Mouse (Mus musculus) liver, postnatal 0 days (tissue): ENCODE data around the gene Cars2. TPM values are rescaled to one million over a fixed set of nuclear protein-coding genes. Genes with fewer than 3 reads are reported as not detected.
A peak's percentile ranks its signal among the peaks of the same experiment; 100 is the strongest.
"Not testable (repeated sequence)": the region's sequence is repeated elsewhere in the genome, so short reads cannot be mapped to it uniquely, and the experiment has no call there.

Experiments used
- ATAC-seq: fragments of 200-750 bp; cut with Nextera tagmentation; 2 replicates; pipeline ENCODE4 v1.8.0; 2017; ENCODE audit warnings: mild to moderate bottlenecking, moderate library complexity
- DNase-seq: peaks from one replicate; pipeline ENCODE4 v3.0.0-alpha.2; 2016
- H3K27ac ChIP-seq: fragments of 300-500 bp; sonication (generic); 2 replicates; pipeline ENCODE4 v1.5.1; 2014; ENCODE audit warnings: antibody characterized with exemption, moderate library complexity, mild to moderate bottlenecking, low read depth
- H3K27me3 ChIP-seq: fragments of 300-500 bp; sonication (generic); 2 replicates; pipeline ENCODE4 v1.6.1; 2014; ENCODE audit warnings: low read length, control low read depth, mixed read lengths; ENCODE audit not compliant: insufficient read depth
- H3K36me3 ChIP-seq: fragments of 300-500 bp; sonication (generic); replicated peaks from 2 replicates; pipeline ENCODE4 v1.6.1; 2014; ENCODE audit warnings: mild to moderate bottlenecking, control low read depth, low read length, moderate library complexity, mixed read lengths; ENCODE audit not compliant: insufficient read depth
- H3K4me1 ChIP-seq: fragments of 300-500 bp; sonication (generic); 2 replicates; pipeline ENCODE4 v1.6.1; 2014; ENCODE audit warnings: antibody characterized with exemption, mild to moderate bottlenecking, control low read depth; ENCODE audit not compliant: insufficient read depth
- H3K4me2 ChIP-seq: fragments of 300-500 bp; sonication (generic); 2 replicates; pipeline ENCODE4 v1.6.1; 2014; ENCODE audit warnings: low read depth, mild to moderate bottlenecking, low read length, moderate library complexity, mixed read lengths
- H3K4me3 ChIP-seq: fragments of 300-500 bp; sonication (generic); 2 replicates; pipeline ENCODE4 v1.5.1; 2014; ENCODE audit warnings: low read depth, low read length
- H3K9ac ChIP-seq: fragments of 300-500 bp; sonication (generic); replicated peaks from 2 replicates; pipeline ENCODE4 v1.6.1; 2014; ENCODE audit warnings: mild to moderate bottlenecking, moderate library complexity
- H3K9me3 ChIP-seq: fragments of 300-500 bp; sonication (generic); 2 replicates; pipeline ENCODE4 v1.6.1; 2016; ENCODE audit warnings: mild to moderate bottlenecking, control low read depth, low read length, mixed read lengths
- CTCF ChIP-seq: sonication (generic); IDR thresholded peaks from 2 replicates; pipeline ENCODE4 v1.5.1; 2016; ENCODE audit warnings: antibody characterized with exemption, low read depth
- EP300 ChIP-seq: IDR thresholded peaks from 2 replicates; pipeline ENCODE4 v1.6.1; 2016; ENCODE audit warnings: antibody characterized with exemption, low read depth, mild to moderate bottlenecking
- WGBS: fragments of 180-500 bp; shearing (Covaris S2); extraction: QIAGEN DNeasy Blood & Tissue Kit; methylation state at CpG from one replicate; pipeline ENCODE4 v1.1.7; 2014; ENCODE audit not compliant: insufficient replicate concordance; 5-methylcytosine and 5-hydroxymethylcytosine counted together
- polyA plus RNA-seq: library from polyadenylated mRNA; unstranded; fragments of >200 nt; fragmentation: Nextera tagmentation; extraction: Ambion mirVana; gene quantifications from 2 replicates; pipeline ENCODE4 v1.2.1, GENCODE M21; 2015

Cars2 gene
- polyA plus RNA-seq, 1 experiment from 2014 or later, result 8.4 TPM

DNA sequence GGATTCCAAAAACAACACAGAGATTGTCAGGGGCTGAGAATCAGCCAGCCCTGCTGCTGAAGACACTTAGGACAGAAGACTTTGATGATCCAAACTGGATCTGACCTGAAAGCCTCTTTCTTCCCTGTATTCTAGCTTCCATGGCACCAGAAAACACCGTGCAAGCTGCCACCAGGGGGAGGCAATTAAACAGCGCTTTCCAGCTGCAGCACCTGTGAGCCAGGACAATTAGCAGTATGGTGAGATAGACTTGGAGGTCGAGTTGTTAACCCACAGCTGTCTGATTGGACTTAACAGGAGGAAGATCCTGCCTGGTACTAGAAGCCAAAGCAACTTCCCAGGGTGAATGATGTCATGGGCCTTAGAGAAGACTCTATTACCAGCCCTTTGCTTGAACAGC lies 81.5 kb downstream of the Cars2 start:
- H3K27ac ChIP-seq, result peak overlapping the region; percentile 16; the same call in 1 of the 2 replicates
- H3K4me2 ChIP-seq, result no peak overlapping the region
- TF ChIP-seq CTCF, result peak; percentile 74
- no peak for TF ChIP-seq EP300
- no peaks in the 10 kb centered on the region for H3K27me3 ChIP-seq
- WGBS, result 14% methylated on average over 3 of the region's 3 CpGs
- no peak overlapping the region for H3K4me3 ChIP-seq
- ATAC-seq (no peak), DNase-seq (peak; percentile 56)
- no peak overlapping the region for H3K9ac ChIP-seq
- 0 out of 2 replicates have a peak, but pooled peaks cover 2% of the 10 kb centered on the region for H3K9me3 ChIP-seq
- 0 out of 2 replicates have a peak, but pooled peaks cover 2% of the 10 kb centered on the region for H3K36me3 ChIP-seq
- peaks cover 26% of the 10 kb centered on the region for H3K4me1 ChIP-seq

DNA sequence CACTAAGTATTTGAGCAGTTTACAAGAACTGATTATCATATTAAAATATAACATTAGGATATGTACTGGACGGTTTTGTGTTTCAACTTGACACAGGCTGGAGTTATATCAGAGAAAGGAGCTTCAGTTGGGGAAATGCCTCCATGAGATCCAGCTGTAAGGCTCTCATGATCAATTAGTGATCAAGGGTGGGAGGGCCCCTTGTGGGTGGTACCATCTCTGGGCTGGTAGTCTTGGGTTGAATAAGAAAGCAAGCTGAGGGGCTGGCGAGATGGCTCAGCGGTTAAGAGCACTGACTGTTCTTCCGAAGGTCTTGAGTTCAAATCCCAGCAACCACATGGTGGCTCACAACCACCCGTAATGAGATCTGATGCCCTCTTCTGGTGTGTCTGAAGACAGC lies 84.1 kb downstream of the Cars2 start:
- H3K9ac ChIP-seq, H3K9me3 ChIP-seq, H3K36me3 ChIP-seq, DNase-seq, H3K4me3 ChIP-seq, H3K27ac ChIP-seq, H3K4me2 ChIP-seq, H3K27me3 ChIP-seq, ATAC-seq: not testable (repeated sequence)
- H3K4me1 ChIP-seq, result peaks cover 24% of the 10 kb centered on the region
- WGBS, result 85% methylated on average over 4 of the region's 5 CpGs

DNA sequence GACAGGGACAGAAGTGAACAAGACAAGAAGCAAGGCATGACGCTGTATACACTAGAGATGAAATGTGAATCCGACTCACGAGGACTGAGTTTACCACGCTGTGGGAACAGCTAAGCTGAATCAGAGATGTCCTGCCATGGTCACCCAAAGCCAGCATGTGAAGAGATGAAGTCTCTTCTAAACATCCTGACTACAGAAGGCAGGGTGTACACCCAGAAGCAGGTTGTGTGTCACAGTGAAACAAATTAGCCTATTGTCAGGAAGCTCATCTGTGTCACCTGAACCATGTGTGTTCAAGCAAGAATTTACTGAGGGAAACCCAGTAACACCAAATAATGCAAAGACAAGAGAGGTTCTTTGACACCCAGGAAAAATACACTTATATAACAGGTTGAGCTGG lies 85.0 kb downstream of the Cars2 start:
- WGBS, result 85% methylated on average over 4 of the region's 4 CpGs
- Histone ChIP-seq H3K9ac (no peak overlapping the region), H3K27me3 (no peaks in the 10 kb centered on the region), H3K4me3 (no peak overlapping the region), H3K36me3 (0 out of 2 replicates have a peak, but pooled peaks cover 2% of the 10 kb centered on the region), H3K4me1 (peaks cover 24% of the 10 kb centered on the region), H3K9me3 (0 out of 2 replicates have a peak, but pooled peaks cover 2% of the 10 kb centered on the region), H3K27ac (no peak overlapping the region), H3K4me2 (no peak overlapping the region)
- ATAC-seq (no peak), DNase-seq (no peak)
- no peak for TF ChIP-seq EP300
- TF ChIP-seq CTCF, result no peak

DNA sequence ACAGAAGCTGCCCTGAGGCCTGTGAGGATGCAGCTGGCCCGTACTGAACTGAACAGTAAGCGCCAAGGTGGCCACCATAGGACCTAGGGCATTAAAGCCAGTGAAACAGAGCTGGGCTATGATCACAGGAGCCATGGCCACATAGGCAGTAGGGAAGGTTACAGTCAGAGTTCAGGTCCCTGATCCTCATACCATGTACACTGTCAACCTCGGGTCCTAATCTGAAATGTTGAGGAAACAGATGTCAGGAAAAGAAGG lies 85.9 kb downstream of the Cars2 start:
- Histone ChIP-seq H3K4me3 (no peak overlapping the region), H3K4me2 (no peak overlapping the region; the same call in 1 of the 2 replicates), H3K27ac (peak overlapping the region; percentile 62; the same call in 1 of the 2 replicates), H3K36me3 (0 out of 2 replicates have a peak, but pooled peaks cover 2% of the 10 kb centered on the region), H3K9ac (no peak overlapping the region), H3K27me3 (no peaks in the 10 kb centered on the region), H3K9me3 (0 out of 2 replicates have a peak, but pooled peaks cover 2% of the 10 kb centered on the region), H3K4me1 (peaks cover 30% of the 10 kb centered on the region)
- DNase-seq (no peak), ATAC-seq (no peak)
- WGBS, result 46% methylated on average over 3 of the region's 3 CpGs
- TF ChIP-seq EP300, result no peak
- no peak for TF ChIP-seq CTCF

Other genes with a start within 250 kb of the Cars2 start
- gene Col4a2, start 238.0 kb downstream of the Cars2 start, polyA plus RNA-seq, result 8.0 and 9.7 TPM in 2 replicates
- gene Col4a1, start 238.0 kb downstream of the Cars2 start, polyA plus RNA-seq, result 15.8 and 22.6 TPM in 2 replicates
- gene Rab20, start 72.1 kb downstream of the Cars2 start, polyA plus RNA-seq, result 10.7 and 11.1 TPM in 2 replicates
- gene Naxd, start 53.3 kb downstream of the Cars2 start, polyA plus RNA-seq, result 46.7 and 47.1 TPM in 2 replicates
- gene Ing1, start 4.8 kb upstream of the Cars2 start, polyA plus RNA-seq, result 12.6 and 14.5 TPM in 2 replicates
- gene Ankrd10, start 85.0 kb upstream of the Cars2 start, polyA plus RNA-seq, result 12.1 and 13.0 TPM in 2 replicates
- not detected in 2 replicates for gene 1700016D06Rik, start 150.3 kb upstream of the Cars2 start, polyA plus RNA-seq
- gene Arhgef7, start 176.9 kb upstream of the Cars2 start, polyA plus RNA-seq, result 7.6 and 9.2 TPM in 2 replicates